Mouse (Mus musculus) embryo, embryonic 11 days (tissue): ENCODE results near the gene Trim41.
"Not testable (repeated sequence)": the region's sequence is repeated elsewhere in the genome, so short reads cannot be mapped to it uniquely, and the experiment has no call there.

ENCODE experiments used
- DNase-seq: peaks from one replicate; pipeline ENCODE4 v3.0.0-alpha.2; 2015

Gene Trim41

GRCm38 (mm10) chr11:48837310-48838180 is 20.4 kb upstream of the Trim41 start:
- DNase-seq = peak; percentile 68

GRCm38 (mm10) chr11:48836990-48837309 is 19.8 kb upstream of the Trim41 start:
- DNase-seq = no peak

DNA sequence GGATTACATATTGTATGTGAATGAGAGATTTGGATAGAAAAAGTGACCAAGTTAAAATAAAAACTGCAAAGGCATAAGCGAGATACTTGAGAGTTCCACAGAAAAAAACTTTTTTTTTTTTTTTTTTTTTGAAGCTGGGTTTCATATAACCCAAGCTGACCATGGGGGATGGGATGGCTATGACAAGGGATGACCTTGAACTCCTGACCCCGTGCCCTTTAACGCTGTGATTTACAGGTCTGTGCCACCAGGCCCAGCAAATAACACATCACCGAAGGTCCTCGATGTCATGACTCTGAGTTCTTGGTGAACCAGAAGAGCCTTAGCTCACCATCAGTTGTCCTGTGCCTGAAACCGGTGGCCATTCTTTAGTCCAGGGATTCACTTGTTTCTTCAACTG is 18.8 kb upstream of the Trim41 start:
- no peak for DNase-seq

- DNase-seq = peak; percentile 88
These were observed 16.8 kb upstream of the Trim41 start for GRCm38 (mm10) chr11:48833731-48834639.

DNA sequence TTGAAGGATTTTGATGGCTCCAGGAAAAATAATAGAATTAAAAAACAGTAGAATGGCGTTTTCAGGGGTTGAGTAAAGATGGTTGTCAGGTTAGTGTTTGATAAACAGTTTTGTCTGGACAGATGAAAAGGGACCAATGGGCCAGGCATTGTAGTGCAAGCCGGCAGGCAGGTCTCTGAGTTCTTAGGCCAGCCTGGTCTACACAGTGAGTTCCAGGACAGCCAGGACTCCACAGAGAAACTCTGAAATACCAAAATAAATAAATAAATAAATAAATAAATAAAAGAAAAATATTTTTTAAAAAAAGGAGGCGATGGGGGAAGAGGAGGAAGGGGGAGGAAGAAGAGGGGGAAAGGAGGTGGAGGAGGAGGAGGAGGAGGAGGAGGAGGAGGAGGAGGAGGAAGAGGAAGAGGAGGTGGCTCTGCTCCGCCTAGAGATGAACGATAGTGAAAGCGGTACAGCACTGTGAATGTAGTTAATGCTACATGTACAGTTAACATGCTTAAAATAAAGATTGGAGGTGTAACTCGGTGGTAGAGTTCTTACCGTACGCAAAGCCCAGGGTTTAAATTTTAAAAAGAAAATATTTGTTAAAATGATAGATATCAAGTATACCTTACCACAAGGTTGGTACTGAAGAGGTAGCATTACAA is 16.1 kb upstream of the Trim41 start:
- DNase-seq = no peak

DNA sequence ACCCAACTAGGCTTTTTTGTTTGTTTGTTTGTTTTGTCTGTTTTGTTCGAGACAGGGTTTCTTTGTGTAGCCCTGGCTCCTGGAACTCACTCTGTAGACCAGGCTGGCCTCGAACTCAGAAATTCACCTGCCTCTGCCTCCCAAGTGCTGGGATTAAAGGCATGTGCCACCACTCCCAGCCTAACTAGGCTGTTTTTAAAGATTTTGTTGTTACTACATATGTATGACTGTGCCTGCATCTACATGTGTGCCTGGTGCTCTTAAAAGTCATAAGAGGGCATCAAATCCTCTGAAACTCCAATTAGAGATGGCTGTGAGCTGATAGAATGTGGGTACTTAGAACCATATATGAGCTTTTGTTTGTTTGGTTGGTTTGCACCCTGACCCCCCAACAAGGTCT is 14.1 kb upstream of the Trim41 start:
- DNase-seq = no peak

DNA sequence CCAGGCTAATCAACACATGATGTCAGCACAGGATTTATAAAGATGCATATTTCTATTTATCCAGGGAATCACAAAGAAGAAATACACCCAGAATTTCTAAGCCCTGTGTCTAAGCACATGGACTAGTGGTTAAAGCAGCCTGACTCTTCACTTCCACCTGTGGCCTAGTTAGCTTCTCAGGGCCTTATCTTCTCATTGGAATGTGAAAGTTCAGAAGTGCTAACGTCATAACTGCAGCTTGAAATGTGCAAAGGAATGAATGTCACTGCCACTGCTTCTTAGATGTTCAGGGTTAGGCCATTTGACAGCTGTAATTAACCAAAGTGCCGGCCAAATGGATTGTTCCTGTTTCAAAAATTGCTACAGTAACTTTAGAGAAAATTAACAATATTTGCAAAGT is 13.1 kb upstream of the Trim41 start:
- no peak for DNase-seq

GRCm38 (mm10) chr11:48827926-48828325 is 10.8 kb upstream of the Trim41 start:
- DNase-seq = no peak

DNA sequence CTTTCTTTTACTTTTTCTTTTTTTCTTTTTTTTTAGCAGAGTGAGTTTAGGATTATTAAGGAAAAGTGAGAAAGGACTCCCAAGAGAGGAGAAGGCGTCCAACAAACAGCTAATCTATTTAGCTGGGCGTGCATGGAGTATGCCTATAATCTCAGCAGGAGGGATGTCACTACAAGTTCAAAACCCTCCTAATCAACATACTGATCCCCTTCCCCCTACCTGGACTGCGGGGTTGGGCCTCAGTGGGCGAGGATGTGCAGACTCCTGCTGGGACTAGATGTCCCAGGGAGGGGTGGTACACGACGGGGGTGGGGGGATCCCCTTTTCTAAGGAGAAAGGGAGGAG is 9.6 kb upstream of the Trim41 start:
- peak; percentile 66 for DNase-seq

GRCm38 (mm10) chr11:48825979-48826751 is 9.0 kb upstream of the Trim41 start, which contains the start of the genes Trim7 and Gm12184:
Gene Trim7 (plus strand): TSS chr11:48826140.
Gene Gm12184 (minus strand): TSS chr11:48826655.
- not testable (repeated sequence) for DNase-seq

GRCm38 (mm10) chr11:48824311-48824830 is 7.2 kb upstream of the Trim41 start:
- no peak for DNase-seq

GRCm38 (mm10) chr11:48823536-48823972 is 6.4 kb upstream of the Trim41 start:
- peak; percentile 84 for DNase-seq

- no peak for DNase-seq
These were observed 5.8 kb upstream of the Trim41 start for GRCm38 (mm10) chr11:48822768-48823512.

DNA sequence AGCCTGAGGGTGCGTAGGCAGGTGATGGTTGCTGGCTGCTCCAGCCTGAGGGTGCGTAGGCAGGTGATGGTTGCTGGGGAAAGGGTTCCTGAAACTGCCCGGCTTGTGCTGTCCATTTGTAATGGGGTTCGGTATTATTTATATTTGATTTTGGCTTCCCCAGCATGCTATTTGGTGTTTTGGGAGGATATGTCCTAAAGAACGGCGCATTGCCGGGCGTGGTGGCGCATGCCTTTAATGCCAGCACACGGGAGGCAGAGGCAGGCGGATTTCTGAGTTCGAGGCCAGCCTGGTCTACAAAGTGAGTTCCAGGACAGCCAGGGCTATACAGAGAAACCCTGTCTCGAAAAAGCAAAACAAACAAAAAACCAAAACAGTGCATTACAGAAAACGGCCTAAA is 4.1 kb upstream of the Trim41 start:
- DNase-seq = not testable (repeated sequence)

GRCm38 (mm10) chr11:48820308-48820674 is 3.1 kb upstream of the Trim41 start:
- DNase-seq = no peak

DNA sequence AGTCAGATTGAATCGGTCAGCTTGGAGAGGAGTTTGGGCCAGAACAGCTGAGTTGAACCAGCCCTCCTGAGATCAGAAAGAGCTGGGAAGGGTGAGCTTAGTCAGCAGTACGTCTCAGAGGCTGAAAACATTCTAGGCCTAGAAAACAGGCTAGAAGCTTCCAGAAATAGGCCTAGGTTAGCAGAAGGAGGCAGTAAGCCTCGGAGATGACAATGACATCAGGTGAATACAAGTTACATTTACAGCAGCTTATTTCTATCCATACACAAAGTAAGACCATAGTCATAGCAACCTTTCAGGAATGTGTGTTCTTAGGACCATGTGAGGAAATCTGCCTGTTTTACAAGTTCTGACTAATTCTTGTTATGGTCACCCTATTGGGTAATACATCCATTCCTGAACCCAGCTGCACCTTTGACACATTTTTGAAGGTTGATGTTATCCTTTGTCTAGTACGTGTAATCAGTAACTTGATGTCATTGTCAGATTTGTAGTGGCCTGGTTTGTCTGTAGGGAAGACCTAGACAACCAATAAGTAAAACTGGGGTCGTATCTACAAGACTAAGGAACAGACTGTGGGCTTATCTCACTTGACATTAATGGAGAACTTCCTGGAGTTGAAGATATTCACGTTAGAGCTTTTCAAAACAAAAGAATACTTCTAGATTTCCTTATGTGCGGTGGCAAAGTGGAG is 2.6 kb upstream of the Trim41 start:
- DNase-seq = no peak

DNA sequence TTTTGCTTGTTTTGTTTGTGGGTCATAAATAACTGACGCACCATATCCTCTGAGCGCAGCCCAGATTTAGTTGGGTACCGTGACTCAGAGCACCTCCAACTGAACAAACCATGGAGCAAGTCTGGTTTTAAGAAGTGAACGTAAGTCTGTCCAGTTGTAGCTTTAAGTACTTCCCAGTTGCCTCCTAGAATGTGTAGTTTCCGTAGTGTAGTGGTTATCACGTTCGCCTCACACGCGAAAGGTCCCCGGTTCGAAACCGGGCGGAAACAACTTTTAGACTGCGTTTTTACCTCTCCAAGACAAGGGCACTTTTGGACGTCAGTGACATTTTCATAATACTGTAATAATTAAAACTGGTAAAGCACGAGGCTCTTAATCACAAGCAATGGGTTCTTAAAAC is 1.2 kb upstream of the Trim41 start:
- peak; percentile 92 for DNase-seq

DNA sequence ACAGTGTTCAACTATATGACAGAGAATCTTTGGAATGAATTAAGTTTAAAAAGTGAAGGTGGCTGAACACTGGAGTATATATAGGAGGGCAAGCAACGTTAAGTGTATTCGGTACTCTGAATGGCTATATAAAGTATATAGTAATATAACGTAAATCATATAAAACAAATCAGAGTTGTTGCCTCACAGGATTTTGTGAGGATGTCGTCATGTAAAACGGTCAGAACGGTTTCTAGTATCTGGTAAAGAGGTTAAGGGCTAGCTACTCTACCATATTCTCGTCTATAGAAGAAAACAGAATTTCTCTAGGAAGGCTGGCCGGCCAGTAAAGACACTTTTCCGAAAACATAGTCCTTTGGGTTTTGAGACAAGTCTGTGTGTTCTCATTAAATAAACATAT is 641 bp upstream of the Trim41 start:
- DNase-seq = no peak

GRCm38 (mm10) chr11:48816281-48816781 is 822 bp downstream of the Trim41 start:
- peak; percentile 79 for DNase-seq

GRCm38 (mm10) chr11:48815851-48816250 is 1.3 kb downstream of the Trim41 start:
- no peak for DNase-seq

GRCm38 (mm10) chr11:48813782-48814181 is 3.4 kb downstream of the Trim41 start:
- DNase-seq = no peak
